Mouse (Mus musculus): Measurements from ENCODE around the gene Jam3.

DNA sequence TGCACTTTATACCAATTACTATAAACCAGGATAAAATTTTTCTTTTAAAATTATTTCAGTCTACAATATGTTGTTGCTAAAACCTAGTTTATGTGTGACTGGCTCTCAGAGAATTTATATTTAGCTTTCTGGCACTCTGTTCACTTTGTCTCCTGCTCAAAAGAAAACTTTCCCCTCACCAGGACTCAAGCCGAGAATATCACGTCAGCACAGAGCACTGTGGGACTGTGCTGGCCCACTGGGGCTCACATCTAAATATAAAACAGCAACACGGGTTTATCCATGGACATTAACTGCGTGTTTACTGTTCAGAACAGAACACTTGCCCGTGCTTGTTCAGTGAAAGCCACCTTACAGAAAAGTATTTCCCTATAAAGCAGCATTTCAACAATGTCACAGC, 44.5 kb downstream of the Jam3 start:
- no peak for TF ChIP-seq CTCF (IDR thresholded peaks at IDR 0.05; ENCODE audit: extremely low read depth, insufficient read depth, insufficient read length, insufficient replicate concordance)
- TF ChIP-seq POLR2A (IDR thresholded peaks at IDR 0.05; ENCODE audit: low read depth, low read length), result no peak
